Mouse (Mus musculus): ENCODE results near the gene Sema5a.
A peak's percentile ranks its signal among the peaks of the same experiment; 100 is the strongest.

Gene Sema5a

DNA sequence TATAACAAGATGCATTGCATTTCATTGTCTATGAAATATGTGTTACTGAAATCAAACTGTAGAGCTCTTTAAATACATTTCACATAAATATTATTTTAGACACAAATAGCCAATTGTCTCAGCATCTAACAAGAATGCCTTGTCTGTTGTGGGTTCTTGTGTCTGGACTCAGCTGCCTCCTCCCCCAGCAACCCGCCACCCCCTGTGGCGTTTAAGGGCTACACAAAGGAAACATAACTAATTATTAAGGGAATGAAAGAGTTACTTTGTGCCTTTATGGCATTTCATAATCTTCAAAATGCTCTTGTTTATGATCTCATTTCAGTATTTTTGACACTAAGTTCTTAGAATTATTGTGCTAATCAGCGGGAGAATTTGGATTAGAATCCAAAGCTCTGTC, 298.6 kb downstream of the Sema5a start:
- DNase-seq (ENCODE audit: low spot score in 2 of 2) = no peak

DNA sequence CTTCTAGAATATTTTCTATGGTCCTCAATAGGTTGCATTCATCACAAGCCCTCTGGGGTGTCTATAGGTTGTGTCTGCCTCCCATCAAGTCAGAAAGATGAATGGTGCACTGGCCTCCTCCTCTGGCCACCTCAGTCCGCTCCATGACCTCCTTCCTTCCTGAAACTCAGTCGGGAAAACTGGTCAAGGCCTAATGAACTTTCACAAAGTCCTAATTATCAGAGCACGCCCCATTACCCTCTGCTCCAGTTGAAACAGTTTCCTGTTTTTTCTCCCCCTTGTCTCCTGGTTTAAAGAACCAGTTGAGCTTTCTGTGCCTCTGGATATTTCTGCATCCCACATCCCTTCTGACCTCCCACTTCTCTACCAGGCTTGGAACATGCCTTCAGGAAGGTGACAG, 300.8 kb downstream of the Sema5a start:
- DNase-seq (ENCODE audit: low spot score in 2 of 2) = no peak

DNA sequence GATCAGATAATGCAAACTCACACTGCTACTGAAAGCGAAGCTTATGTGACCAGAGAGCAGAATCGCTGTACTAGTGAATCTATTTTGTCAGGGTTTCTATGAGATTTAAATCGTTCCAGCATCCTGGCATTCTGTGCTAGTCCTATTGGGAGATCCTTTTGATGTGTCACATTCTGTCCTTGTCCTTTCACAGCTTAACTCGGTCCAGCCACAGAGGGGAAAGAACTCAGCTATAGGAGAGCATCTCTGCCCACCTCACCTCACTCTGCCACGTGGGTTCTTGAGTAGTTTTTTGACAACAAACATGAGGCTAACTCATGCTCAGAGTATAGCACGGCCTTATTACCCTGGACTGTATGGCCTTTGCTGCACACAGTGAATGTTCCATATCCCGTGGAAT, 302.1 kb downstream of the Sema5a start:
- DNase-seq (ENCODE audit: low spot score in 2 of 2) = no peak

DNA sequence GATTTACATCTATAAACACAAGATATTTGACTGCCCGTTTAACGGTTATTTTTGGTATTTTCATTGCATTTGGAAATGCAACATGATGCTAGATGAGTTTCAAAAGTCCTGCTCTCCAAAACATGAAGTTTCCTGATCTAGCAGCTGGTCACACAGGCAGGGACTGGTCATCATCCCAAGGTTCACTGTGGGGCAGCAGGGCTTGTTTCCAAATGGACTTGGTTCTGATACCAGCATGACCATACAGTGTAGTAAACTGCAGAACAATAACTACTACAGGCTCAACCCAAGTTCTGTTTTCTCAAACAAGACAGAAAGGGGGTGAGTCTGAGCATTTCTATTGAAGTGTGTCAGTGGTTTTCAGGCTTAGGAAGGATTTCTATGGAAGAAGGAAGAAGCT, 314.3 kb downstream of the Sema5a start:
- DNase-seq (ENCODE audit: low spot score in 2 of 2) = no peak

DNA sequence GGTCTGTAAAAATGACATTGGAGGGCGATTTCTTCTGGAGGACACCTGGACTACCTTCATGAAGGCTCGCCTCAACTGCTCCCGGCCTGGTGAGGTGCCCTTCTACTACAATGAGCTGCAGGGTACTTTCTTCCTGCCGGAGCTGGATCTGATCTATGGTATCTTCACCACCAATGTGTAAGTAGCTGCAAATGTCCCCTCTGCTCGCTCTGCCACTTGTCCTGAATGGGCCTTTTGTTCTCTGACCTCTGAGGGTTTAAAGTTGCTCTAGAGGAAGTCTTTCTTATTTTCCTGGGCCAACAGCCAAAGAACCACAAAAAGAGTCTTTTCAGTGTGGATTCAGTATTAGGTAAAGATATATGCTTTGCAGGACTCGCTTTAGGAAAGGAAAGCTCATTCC, 318.0 kb downstream of the Sema5a start:
- DNase-seq (ENCODE audit: low spot score in 2 of 2) = no peak

DNA sequence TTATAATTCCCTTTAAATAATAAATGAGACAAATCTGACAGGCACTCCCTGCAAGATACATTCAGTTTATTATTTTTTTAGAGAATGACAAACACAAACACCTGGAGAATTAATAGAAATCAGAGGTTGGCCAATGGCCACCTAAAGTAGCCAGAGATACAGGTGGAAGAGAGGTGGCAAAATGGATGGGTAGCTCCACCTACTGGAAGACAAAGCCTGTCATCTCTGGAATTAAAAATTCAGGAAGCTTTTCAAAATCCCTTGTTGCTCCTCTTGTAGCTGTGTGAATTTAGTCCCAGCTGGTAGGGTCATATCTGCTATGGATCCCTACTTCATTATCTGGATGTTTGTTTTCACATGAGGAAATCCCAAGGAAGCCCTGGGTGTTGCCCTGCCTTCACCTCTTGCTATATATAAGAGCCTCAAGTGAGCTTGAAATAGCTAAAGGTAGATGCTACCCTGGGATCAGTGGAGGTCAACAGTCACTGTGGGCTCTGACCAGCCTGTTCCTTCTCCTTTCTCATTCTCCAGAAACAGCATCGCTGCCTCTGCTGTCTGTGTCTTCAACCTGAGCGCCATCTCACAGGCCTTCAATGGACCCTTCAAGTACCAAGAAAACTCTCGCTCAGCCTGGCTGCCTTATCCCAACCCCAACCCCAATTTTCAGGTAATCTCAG, 323.7 kb downstream of the Sema5a start:
- DNase-seq (ENCODE audit: low spot score in 2 of 2) = peak in 1 of 2 experiments; percentile 4

DNA sequence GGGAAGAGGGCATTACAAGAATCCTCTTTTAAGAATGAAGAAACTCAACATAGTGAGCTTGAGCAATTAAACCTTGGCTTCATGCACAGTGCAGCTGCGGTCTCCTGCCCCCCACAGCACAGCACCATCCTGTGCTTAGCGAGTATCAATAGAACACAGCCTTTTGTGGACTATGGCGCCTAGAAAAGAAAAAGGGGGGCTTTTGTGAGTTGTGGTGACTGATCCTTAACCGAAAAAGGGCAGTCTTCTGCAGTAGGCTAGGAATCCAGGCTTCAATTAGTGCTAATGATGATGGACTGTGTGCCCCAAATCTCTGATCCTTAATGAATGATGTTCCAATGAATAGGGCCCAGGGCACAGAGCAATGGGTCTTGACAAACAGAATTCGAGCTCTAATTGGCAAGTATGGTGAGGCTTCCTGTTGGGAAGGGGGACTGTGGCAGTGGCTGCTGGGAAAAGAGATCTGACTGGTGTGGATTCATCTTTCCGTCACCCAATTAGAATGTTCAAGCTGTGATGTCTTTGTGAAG, 324.3 kb downstream of the Sema5a start:
- DNase-seq (ENCODE audit: low spot score in 2 of 2) = no peak

DNA sequence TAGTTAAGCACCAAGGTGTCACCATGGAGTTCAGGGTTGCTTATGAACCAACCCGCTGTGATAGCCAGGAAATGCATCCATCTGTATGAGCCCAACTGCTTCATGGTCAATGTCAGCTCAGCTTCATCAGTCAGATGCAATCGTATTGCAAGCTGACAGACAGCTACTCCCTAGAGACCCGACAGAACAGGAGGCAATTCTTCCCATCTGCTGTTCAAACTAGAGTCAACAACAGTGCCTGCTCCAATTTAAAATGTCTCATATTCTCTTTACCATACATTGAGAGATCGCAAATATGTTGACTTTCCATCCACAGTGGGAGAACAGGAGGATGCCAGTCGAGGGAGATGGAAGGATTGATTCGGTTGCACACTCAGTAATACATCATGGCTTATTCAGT, 329.7 kb downstream of the Sema5a start:
- no peak for DNase-seq (ENCODE audit: low spot score in 2 of 2)

DNA sequence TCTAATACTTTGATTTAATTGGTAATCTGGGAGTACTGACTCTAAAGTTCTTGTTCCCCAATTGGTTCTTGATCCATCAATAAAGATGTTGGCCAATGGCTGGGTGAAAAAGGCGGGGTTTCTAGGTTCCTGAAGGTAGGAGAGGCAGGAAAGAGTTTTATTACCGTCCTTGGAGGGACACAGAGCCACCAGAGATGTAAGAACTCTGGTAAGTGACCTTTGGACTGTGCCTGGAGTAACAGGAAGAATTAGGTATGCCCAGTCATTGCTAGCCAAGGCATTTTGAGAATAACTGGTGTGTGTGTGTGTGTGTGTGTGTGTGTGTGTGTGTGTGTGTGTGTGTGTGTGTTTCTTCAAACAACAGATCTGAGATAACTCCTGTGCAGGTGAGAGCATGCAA, 330.6 kb downstream of the Sema5a start:
- no peak for DNase-seq (ENCODE audit: low spot score in 2 of 2)

DNA sequence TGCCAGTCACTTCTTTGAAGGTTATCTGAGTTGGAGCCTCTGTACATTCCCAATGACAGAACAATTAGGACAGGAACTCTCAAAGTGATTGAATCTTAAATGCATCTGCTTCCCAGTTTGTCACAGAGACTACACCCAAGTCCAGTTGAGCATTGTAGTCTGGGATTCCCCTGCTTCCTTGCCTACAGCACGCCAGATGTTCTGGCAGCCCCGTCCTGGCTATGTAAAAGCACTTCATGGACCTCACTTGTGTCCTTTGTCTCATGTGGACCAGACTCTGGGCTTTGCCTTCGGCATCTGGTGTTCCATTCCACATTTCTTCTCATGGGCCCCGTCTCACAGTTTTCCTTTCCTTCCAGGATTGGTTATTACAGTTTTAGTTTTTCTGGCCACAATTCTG, 334.7 kb downstream of the Sema5a start:
- no peak for DNase-seq (ENCODE audit: low spot score in 2 of 2)

DNA sequence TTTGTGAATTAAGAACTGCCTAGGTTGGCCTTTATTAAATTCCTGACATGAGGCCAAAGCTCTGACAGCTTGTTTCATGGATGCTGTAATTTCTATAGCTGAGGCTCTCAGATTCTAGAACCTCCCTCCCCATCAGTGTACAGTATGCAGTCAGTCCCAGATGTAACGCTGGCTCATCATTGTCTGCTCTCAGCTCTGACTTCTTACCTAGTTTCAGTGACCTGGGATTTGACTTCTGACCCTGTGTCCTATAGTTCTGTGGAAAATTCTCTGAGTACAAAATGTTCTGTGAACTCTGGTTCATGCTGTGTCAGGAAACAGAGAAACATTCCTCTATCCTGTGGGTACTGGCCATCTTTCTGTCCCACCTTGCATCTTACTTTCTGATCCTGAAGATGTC, 346.0 kb downstream of the Sema5a start:
- no peak for DNase-seq (ENCODE audit: low spot score in 2 of 2)

DNA sequence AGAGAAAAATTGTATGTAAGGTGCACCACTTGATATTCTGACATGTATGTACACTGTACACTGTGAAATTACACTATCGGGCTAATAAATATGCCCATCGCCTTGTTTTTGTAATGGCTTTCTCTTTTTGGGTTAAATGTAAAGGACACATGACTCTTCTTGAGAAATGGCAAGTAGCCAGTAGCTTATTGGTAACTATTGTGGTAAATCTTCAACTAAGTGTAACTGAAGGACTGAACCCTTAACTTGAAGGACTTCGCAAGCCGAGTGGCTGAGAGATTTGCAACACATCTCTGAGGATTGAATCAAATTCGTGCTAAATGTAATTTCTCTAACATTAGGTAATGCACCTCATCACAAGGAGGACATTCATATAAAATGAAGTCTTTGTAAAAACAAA, 349.1 kb downstream of the Sema5a start:
- no peak for DNase-seq (ENCODE audit: low spot score in 2 of 2)

DNA sequence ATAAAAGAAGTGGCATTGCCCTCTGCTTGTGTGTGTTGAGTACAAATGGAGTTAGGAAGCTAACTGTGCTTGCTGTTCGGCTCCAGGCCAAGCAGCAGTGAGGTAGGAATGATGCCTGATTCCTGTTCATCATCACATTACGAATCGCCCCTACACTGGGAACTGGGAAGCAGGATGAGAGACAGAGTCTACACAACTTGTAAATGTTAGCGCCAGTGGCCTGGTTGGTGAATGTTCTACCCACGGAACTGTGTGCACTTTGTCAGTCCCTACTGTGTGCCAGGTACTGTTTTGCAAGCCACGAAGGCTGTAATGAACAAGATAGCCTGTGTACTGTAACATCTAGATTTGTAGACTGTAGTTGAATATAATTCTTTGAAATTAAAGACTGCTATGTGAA, 352.0 kb downstream of the Sema5a start:
- DNase-seq (ENCODE audit: low spot score in 2 of 2) = no peak

DNA sequence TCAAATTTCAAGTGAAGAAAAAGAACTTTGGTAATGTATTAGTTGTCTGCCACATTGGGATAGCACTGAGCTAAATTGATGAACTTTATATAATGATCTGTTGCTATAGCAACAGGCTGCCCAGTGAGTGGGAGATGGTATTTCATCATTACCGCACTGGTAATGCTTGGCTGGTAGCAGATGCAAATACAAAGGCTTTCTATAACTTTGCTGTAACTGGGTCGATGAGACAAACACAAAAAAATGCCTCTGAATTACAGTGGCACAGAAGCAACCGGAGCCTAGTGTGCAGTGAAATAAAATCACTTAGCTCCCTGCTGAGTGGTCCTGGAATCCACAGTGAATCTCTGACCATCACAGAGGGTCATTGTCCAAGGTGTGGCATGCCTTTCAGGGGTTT, 352.6 kb downstream of the Sema5a start:
- DNase-seq (ENCODE audit: low spot score in 2 of 2) = no peak

DNA sequence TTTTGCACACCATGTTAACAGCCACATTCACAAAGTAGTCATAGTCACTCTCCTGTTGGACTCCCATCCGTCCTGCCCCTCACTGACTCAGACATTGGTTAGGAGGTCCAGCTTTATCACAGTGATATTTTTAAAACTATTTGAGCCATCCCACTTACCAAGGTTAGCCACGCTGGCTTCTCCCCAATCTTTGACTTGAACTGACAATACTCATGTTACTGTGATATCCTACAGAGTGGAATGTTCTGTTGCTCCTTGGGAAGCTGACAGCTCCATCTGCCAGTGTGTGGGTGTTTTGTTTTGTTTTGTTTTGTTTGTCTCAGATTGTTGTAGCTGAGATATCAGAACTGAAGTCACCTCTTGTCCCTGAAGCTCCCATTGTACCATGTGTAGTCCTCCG, 362.6 kb downstream of the Sema5a start:
- no peak for DNase-seq (ENCODE audit: low spot score in 2 of 2)

DNA sequence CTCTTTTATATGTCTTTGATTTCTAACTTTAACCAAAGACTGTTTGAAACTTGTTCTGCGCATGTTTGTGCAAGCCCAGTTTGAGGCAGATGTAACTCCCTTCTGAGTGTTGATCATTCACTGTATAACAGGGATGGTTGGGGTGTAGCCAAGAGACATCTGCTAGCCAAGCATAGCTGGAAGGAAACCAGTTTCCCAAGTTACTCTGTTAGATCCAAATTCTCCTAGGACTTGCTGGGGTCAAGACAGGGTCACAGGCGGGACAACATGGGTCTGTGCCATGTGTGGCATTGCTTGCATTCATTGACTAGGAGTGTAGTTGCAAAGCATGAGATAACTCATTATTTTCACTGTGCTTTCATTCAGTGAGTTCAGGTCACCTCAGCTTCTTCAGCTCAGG, 366.2 kb downstream of the Sema5a start:
- DNase-seq (ENCODE audit: low spot score in 2 of 2) = no peak

DNA sequence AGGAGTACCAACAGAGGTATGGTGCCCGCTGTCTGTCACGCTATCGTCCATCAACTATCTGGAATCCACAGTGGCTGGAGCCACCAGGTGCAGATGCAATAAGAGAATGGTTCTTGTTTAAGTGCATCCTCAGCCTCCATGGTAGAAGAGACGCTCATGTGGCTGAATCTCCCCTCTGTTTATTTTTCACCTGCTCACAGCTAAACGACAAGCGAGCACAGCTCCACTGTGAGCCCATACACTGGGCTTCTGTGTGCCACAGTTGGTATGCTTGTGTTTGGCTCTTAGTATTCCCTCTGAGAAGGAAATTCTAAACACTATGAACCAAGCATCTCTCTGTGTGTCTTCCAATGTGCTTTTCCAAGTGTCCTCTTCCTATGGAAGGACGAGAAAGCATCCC, 366.6 kb downstream of the Sema5a start:
- DNase-seq (ENCODE audit: low spot score in 2 of 2) = no peak

DNA sequence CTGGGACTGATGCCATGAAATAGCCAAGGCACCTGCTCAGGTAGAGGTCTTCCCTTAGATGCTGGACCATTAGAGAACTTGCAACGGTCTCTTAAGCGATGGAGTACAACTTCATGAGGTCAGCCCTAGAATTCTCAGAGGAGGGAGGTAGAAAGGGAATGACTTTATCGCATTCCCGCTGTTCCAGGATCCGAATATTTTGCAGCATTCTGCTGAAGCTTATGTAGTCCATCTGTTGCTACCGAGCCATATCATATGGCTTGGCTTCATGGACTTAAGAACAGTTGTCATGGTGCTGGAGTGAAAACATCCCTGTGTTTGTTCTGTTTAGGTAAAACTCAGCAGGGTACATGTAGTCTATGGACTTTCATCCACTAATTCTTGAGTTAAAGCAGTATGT, 369.1 kb downstream of the Sema5a start:
- DNase-seq (ENCODE audit: low spot score in 2 of 2) = no peak

DNA sequence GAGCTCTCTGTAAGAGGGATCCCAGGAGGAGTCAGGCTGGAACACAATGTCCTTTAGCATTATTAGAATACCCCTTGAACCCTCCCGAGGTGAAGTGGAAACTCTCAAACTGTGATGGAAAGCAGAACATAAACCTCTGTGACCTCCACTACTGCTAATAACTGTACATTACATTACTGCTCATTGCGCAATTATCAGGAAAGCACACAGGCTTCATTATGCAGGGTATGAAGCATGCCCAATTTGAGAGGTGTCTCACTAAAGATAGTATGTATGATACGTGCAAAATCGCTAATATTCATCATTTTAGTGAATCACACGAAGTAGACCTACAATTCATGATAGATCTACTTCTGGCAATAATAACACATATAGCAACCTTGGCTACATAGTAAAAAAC, 371.2 kb downstream of the Sema5a start:
- no peak for DNase-seq (ENCODE audit: low spot score in 2 of 2)

DNA sequence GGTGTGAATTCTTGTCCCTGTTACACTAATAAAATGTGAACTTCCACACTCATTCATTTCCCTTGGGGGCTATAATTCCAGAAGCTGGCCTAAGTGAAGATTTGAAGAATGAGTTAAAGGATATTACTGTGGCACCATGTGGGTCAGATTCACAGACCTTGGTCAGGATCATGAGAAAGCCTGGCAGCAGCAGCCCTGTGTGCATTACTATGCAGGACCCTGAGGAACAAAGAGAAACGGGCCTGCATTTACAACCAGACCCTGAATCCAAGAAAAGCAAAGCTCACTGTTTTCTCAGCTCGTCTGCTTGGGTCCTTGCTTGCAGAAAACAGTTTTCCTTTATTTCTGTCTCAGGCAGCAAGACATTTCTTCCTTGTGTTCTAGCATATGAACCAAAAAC, 374.6 kb downstream of the Sema5a start:
- DNase-seq (ENCODE audit: low spot score in 2 of 2) = no peak

DNA sequence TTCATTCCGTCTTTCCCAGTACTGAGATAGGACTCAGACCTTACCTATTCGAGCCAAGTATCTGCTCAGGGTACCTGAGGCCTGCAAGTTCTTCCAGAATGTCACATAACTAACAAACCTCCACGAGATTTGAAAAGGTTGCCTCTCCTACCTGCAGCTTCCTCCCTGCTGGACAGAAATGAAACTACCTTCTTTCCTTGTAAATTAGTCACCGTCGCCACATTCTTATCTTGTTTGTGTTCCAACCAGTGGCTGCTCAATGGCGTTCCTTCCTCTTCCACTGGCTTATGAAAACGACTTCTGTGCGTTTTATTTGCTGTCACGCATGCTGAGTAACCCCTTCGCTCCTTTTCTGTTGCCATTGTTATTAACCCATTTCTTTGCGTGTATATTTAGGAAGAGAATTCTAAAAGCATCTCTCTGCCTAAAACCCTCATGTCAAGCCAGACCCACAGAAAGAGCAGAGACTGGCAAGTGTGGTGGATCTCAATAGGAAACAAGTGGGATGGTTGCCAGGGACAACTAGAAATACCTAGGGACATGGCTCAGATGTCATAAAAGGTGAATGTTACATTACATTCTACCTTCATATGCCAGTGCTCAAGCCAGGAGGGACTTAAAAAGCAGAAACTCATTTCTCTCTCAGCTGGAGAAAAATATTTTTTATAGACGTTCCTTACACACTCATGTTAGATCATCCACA, 378.6 kb downstream of the Sema5a start:
- no peak for DNase-seq (ENCODE audit: low spot score in 2 of 2)

DNA sequence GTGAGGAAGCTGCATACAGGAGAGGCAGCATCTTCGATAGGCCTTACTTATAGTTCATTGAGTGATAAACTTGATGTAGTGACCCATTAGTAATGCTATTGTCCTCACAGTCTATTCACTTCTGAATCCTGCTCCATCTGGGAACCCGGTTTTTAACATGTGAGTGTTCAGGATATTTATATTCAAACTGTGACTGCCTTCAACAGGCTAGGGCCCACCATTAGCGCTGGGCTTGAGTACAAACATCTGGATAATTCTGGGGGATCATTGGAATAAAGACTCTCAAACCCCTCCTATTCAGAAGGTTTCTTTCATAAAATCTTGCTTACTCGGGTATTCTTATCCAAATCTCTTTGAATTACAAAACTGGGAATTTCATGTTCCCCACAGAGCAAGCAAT, 379.5 kb downstream of the Sema5a start:
- DNase-seq (ENCODE audit: low spot score in 2 of 2) = no peak

DNA sequence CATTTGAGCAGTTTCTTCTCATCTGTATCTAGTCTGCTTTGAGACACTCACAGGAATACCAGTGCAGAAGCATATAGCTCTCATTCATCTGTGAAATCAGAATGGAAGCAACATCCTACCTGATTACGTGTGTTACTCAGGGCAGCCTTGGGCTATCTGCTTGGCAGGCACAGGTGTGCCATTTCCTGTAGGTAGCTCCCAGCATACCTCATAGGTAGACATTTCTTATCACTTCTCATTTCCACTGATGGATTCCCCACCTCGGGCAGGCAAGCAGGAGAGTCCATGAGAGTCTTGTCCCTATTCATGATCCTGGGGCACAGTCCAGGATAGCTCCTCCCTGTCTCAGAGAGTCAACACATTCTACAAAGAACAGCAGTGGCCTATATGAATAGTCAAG, 381.4 kb downstream of the Sema5a start:
- no peak for DNase-seq (ENCODE audit: low spot score in 2 of 2)

DNA sequence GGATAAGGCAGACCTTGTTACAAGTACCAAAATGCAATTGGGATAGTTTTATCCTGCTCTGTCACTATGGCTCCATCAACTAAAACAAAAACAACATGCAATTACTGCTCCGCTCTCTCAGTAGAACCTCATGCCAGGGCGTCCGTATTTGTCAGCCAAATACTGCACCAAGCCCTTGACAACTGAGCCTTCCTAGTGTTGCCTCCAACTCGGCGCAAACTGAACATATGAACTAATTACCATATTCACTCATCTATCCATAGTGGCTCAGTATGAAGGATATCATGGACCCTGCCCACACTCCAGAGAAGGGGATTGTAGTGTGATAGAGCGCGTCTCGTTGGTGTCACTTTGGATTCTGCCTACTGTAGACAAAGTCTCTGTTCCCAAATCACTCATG, 389.1 kb downstream of the Sema5a start:
- no peak for DNase-seq (ENCODE audit: low spot score in 2 of 2)

Measured in right cerebral cortex, postnatal 36 days (tissue).